Mouse (Mus musculus) hindbrain, embryonic 10.5 days (tissue): ENCODE measurements around the gene Cacng8. TPM values are rescaled to one million over a fixed set of nuclear protein-coding genes. Genes with fewer than 3 reads are reported as not detected.

ENCODE experiments used
- polyA plus RNA-seq: library from polyadenylated mRNA; unstranded; fragments of >200 nt; fragmentation: Nextera tagmentation; extraction: Ambion mirVana; gene quantifications from 2 replicates; pipeline ENCODE4 v1.2.1, GENCODE M21; 2016

Gene Cacng8
- polyA plus RNA-seq, 1 experiment from 2014 or later = 7.8 TPM

Other genes starting within 250 kb of the Cacng8 start
- 0.30 and 0.35 TPM in 2 replicates for gene AU018091, start 221.5 kb upstream of the Cacng8 start, polyA plus RNA-seq
- not detected in 2 replicates for gene Nlrp12, start 140.9 kb upstream of the Cacng8 start, polyA plus RNA-seq
- gene Myadm, start 101.6 kb upstream of the Cacng8 start, polyA plus RNA-seq = 33.1 and 37.7 TPM in 2 replicates
- 0.30 and 0.47 TPM in 2 replicates for gene Prkcg, start 101.5 kb upstream of the Cacng8 start, polyA plus RNA-seq
- 2.2 TPM in 2 replicates for gene Cacng7, start 57.7 kb upstream of the Cacng8 start, polyA plus RNA-seq
- 0.12 TPM in 1 of 2 replicates, not detected in the other for gene Cacng6, start 33.5 kb downstream of the Cacng8 start, polyA plus RNA-seq
- gene Tarm1, start 111.9 kb downstream of the Cacng8 start, polyA plus RNA-seq = not detected in 2 replicates
- 0.15 and 0.29 TPM in 2 replicates for gene Oscar, start 225.5 kb downstream of the Cacng8 start, polyA plus RNA-seq
- 423 and 441 TPM in 2 replicates for gene Ndufa3, start 226.7 kb downstream of the Cacng8 start, polyA plus RNA-seq
- 31.7 and 41.3 TPM in 2 replicates for gene Tfpt, start 239.2 kb downstream of the Cacng8 start, polyA plus RNA-seq
- 148 and 168 TPM in 2 replicates for gene Prpf31, start 239.3 kb downstream of the Cacng8 start, polyA plus RNA-seq